Mouse (Mus musculus): ENCODE measurements around the gene Myh10.

Gene Myh10

DNA sequence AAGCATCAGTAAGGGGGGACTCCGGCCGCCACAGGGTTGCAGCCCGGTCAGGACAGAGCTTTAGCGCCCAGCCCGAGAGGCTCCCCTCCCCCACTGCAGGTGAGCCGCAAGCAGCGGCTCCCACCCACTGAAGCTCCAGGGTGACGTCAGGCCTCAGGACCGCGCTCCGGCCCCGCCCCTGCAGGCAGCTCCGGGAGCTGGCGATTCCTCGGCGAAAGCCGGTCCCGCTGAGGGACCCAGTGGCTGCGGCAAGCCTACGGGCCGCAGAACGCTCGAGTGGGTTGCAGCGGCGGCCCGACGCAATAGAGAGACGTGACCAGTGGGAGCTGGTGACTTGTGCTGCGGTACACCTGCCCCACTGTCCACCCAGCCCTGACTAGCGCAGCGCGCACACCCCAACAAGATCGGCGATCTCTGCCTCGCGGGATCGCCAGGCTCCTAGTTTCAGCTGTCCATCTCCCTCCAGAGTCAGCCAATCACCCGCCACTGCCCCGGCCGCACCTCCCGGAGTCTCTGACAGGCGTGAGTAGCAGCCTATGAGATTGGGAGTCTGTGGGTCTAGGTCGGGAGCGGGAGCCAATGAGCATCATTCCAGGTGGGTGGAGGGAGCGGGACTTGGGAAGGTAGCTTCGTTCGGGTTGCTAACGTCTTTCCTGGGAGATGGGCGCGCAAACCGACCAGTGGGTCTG lies at the start of gene Myh10:
Gene Myh10, plus strand, starts transcription at position 239 of the 689 bp plus-strand sequence.
- DNase-seq (ENCODE audit: low read depth, low spot score) = peak; percentile 97

DNA sequence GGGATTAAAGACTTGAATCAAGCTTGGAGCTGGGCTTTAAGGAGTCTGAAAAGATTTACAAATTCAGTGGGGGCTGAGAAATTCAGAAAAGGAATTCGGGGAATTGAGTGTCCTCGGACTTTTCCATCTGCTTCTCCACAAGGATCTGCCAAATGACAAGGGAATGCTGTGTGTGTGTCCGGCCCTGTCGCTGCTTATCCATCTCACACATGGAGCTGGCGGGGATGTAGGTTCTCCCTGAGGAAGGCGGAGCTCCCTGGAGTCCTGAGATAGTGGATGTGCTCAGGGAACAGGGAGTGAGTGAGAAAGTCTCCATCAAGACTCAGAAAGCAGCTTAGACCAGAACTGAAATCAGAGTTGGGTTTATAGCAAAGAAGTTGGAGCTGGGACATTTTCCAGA lies 46.6 kb upstream of the Myh10 start:
- DNase-seq (ENCODE audit: low read depth, low spot score) = no peak

DNA sequence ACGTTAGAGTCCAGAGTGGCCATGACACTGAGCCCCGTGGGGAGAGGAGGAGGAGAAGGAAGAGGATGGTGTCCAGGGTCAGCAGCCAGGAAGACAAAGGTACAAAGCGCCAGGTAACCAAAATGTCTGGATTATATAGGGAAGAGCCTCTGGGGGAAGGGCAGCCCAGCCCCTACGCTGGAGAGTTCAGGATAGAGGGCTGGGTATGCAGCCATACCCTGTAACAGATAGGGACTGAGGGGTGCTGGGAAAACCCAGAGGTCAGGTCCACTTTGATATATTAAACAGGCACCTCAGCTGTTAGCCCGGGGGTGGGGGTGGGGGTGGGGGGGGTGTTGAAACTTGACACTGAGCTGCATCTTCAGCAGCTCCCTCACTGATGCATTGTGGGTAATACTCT lies 43.6 kb upstream of the Myh10 start:
- DNase-seq (ENCODE audit: low read depth, low spot score) = no peak

DNA sequence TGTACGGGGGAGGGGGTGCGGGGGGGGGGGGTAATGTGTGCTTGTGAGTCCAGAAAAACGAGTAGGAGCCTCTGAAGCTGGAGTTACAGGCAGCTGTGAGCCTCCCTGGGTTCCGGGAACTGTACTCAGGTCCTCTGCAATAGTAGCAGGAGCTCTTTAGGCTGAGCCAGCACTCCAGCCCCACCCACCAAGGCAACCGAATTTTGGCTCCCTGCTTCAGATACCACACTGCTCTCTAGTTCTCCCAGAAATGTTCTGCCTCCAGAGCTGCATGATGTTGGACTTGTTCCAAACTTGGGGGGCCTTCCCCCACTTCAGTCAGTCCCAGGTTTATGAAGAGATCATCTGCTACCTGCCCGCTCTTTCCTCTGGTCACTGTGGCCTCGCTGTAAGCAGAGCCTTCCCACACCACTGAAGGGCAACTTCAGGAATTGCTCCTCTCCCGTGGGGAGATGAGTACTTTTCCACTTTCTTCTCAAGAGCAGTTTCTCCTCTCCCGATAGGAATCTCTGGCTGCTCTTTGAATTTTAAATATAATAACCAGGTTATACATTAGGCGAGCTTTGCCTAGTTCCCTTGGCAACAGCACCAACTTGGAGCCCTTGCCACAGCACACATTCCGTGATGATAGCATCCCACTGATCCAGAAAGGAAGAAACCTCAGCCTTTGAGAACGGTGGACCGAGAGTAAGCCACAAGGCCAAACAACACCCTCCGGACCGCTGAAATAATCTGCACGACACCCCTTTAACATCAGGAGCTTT lies 42.8 kb upstream of the Myh10 start:
- no peak for DNase-seq (ENCODE audit: low read depth, low spot score)

DNA sequence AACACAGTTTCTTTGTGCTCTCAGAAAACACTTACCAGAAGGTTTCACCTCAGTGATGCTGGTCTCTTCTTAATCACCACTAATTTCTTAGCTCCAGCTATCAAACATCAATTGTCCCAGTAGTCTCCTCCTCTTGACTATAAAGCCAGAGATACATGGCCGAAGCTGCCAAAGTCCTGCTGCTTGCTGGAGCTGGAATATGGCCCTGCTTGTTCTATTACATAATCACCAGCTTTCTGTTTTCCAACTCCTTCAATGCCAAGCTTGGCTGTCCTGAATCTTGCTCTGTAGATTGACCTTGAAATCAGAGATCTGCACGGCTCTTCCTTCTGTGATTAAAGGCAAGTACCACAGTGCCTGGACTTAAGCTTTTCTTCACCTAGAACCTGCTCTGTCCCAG lies 39.8 kb upstream of the Myh10 start:
- peak; percentile 39 for DNase-seq (ENCODE audit: low read depth, low spot score)

DNA sequence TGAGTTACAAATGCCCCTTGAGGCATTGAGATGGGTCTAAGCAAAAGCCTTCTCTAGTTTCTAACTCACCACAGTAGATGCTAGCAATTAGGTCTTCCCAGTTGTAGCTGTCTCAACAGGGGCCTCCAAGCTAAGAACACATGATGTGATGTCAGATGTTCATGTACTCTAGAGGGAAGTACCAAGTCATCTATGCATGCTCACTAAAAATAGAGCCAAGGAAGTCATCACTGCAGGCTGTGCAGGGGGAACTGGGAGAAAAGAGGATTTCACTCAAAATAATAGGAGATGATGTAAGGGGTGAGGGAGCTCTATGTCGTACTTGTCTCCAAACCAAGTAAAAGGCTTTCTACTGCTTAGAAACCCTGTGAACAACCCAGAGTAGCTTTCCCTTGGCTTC lies 35.8 kb upstream of the Myh10 start:
- DNase-seq (ENCODE audit: low read depth, low spot score) = no peak

DNA sequence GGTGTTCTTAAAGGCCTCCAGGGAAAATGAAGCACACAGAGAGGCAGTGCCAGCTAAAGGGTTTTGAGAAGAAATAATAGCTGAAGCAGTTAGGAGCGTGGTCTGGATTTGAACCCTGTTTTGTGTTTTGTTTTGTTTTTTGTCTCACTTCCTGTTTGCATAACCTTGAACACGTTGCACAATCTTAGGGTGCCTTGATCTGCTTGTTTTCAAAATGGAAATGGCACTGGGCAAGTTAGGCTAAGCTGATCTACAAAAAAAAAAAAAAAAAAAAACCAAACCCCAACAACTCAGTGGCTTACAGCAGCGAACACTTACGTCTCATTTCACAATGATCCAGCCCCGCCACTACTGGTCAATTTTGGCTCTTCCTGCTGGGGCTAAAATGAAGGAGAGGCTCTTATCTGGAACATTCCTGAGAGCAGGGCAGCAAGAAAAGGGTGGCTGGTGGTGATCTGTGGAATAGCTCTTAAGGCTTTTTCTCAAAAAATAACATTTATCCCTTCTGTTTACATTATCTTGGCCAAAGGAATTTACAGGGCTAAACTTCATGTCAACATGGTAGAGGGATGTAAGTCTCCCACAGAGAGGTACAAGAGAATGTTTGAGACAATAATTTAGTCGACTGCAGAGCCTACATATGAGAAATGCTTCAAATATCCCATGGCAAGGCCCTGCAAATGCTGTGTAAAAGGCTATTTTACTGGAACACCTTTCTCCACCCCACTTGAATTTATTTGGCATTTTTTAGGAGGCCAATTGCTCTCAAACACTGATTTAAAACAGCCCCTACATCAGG lies 34.3 kb upstream of the Myh10 start:
- DNase-seq (ENCODE audit: low read depth, low spot score) = no peak

DNA sequence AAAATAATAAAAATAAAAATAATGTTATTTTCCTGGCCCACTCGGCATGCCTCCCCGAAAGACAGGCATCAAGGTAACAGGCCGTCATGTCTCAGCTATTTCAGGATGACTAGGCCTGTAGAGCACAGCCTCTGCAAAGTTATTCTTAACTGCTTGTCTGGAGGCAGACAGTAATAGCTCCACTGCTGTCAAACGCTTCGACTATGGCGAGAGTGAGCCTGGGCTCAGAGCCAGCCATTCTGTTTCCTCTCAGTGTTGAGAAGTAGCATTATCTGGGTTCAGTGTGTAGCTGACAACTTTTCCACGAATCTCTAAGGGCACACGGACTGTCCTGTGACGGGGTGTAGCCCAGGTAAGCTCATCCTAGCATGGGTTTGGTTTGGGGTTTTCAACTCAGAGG lies 33.5 kb upstream of the Myh10 start:
- DNase-seq (ENCODE audit: low read depth, low spot score) = no peak

DNA sequence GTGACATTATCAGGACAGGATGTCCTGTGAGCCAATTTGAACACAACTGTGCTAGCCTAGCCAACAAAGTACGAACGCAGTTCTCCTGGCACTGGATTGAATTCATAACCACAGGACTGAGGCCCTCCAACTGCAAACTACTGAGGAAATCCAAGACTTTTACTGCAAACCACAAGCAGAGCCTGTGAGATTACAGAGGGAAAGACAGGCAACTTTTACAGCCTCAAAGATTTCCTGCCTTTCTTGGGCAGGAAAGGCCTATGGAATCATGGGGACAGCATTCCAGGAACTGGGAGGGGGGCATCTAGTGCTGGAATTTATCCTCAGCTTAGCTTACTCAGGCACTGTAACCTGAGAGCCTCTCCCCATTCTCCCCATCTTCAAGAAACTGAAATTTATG lies 26.0 kb upstream of the Myh10 start:
- no peak for DNase-seq (ENCODE audit: low read depth, low spot score)

DNA sequence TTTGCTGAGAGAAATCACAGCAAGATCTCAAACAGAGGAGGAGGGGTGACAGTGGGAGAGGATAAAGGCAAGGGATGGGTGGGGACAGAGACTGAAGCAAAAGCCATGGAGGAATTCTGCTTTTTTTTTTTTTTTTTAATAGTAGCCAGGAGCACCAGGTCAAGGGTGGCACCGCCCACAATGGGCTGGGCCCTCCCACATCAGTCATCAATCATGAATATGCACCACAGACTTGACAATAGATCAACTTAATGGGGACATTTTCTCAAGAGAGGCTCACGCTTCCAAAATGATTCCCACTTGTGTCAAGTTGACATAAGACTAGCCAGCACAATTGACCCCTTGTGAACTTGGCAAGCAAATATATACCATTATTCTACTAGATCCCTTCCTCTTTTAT lies 25.1 kb upstream of the Myh10 start:
- DNase-seq (ENCODE audit: low read depth, low spot score) = no peak

DNA sequence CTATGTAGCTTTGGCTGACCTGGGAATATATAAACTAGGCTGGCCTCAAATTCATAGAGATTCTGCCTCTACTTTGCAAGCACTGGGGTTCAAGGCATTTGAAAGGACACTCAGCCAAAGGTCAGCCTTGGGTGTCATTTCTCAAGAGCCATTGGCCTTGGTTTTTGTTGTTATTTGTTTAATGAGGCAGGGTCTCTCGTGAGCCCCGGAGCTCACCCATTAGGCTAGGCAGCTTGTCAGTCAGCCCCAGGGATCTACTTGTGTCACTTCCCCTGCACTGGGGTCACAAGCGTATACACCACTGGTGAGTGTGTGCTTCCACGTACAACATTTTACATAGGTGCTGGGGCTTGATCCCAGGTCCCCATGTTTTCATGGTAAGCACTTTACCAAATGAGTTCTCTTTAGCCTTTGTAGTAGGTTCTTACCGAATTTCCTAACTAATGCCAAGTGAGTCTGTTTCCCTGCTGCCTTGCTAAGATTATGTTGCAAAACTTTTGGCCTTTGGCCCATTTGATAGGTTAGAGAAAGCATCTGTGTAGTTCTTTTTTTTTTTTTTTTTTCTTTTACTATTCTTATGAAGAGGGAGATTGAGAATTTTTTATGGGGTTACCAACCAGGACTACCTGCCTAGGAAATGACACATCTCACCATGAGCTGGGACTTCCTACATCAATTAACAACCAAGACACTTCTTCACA lies 18.9 kb upstream of the Myh10 start:
- DNase-seq (ENCODE audit: low read depth, low spot score) = no peak

DNA sequence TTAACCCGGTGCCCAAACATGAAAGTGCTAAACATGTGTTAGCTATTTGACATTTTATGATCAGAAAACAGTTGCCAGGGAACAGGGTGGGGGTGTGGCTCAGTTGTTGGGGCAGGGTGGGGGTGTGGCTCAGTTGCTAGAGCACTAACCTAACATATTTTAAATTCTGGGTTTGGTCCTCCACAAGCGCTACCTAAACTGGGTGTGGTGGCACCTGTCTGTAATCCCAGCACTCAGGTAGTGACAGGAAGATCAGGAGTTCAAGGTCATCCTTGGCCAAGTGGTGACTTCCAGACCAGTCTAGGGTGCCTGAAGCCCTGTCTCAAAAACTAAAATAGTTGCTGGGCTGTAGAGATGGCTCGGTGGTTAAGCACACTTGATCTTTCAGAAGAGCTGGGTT lies 17.3 kb upstream of the Myh10 start:
- no peak for DNase-seq (ENCODE audit: low read depth, low spot score)

DNA sequence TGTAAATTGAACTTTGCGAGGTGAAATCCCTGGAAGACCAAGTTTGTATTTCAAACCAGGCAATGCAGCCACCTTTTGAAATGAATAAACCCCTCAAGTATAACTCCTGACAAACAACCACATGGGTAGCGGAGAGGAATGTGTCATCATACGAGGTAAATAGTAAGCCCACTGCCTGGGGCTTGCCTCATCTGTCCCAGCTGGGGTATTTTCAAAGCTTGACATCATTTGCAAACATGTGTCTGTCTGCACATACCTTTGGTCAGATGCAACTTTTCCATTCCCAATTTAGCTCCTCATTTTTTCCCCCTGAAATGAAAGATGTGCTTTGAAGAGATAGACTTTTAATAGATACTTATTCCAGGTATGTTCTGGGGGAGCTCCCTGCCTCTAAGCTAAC lies 16.7 kb upstream of the Myh10 start:
- no peak for DNase-seq (ENCODE audit: low read depth, low spot score)

DNA sequence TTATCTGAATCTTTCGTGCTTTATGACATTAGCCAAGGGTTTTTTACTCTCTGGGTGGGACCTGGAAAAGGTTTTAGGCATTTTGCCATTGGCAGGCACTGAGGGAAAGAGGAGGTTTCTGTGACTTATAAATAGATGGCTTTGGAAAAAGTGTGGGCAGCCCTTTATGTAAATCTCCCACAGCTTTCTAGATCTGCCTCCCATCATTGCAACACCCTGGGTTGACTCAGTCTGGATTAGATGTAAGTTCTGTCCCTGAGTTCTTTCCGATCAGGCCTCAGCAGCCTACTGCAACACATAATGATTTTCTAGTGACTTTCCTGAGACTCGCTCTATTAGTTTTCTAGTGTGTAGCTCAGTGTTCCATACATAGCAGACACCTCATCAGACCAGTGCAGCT lies 16.1 kb upstream of the Myh10 start:
- DNase-seq (ENCODE audit: low read depth, low spot score) = no peak

DNA sequence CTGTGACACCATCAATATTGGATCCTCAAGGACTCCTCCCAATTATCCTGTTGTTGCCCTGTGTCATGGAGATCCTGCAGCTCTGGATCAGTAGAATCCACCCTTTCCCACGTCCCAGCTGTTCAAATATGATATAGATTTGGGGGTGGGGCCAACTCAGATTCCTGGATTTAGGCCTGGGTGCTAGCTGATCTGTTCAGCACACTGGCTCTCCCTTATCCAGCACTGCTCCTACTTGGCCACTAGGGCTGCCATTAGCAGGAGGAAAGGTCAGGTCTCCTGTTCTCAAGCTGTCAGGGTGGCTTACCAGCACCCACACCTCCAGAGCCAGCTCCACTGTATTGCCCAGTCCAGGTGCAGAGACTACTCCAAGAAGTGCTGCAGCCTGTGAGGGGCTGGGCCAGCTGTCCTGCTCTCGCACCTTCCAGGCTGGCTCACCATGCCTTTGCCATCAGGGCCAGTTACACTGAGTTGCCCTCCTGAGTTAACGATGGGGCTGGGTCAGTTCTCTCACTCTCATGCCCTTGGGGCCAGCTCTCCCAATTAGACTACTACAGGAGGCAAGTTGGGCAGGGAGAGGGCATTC lies 10.0 kb upstream of the Myh10 start:
- DNase-seq (ENCODE audit: low read depth, low spot score) = no peak

DNA sequence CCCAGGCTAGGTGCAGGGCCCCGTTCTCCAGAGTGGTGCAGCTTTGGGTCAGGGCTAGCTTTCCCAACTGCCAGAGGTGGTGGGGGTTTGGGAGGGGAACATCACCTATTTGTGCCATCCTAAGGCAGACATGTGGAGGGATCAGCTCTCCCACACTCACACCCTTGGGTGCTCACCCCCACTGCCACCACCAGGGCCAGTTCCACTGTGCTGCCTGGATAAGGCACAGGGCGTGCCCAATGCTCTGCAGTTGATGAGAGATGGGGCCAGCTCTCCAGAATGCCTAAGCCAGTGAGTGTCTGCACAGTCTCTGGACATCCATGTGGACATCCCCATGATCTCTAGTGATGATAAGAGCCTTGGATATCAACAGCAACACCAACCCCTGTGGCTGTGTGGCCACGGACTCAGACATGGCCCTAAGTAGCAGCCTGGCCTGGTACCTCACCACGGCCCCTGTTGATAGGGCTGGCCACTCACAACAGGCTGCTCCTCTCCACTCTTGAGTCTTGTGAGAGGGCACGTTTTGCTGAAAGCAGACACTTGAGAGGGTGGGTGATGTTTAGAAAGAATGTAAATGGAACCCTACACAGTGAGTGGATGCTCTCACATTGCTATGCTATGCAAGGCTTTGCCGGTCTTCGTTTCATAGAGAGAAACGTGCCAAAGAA lies 9.1 kb upstream of the Myh10 start:
- no peak for DNase-seq (ENCODE audit: low read depth, low spot score)

DNA sequence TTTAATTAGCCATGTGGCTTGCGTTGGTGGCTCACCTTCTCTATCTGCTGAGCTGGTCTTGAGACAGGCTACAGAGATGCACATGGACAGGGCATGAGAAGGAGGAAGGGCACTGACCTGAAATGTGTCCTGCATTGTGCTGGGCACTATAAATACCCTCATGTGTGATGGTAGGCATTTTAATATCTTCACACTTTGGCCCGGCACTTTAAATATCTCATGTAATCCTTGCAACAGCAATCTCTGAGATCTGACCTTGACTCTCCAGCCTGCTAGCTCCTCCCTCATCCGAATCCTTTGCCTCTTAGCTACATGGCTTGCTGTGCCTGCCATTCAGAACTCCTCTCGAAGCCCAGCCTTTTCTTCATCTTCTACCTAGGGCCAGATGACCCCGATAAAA lies 5.4 kb upstream of the Myh10 start:
- no peak for DNase-seq (ENCODE audit: low read depth, low spot score)

DNA sequence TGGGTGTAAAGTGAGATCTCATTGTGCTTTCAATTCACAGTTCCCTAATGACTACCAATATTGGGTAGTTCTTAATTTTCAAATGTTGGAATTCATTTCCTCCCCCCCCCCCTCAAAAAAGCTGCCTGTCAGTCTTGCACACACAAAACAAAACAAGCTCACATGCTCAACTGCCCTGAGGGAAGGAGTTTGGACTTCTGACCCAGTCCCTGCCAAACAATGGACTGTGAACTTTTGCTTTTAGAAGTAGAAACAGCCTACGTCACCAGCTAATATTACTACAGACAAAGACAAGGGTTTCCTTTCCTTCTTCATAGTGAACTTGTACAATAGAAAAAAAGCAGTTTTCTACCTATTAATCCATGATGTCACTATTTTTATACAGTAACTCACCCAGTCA lies 2.1 kb upstream of the Myh10 start:
- no peak for DNase-seq (ENCODE audit: low read depth, low spot score)

DNA sequence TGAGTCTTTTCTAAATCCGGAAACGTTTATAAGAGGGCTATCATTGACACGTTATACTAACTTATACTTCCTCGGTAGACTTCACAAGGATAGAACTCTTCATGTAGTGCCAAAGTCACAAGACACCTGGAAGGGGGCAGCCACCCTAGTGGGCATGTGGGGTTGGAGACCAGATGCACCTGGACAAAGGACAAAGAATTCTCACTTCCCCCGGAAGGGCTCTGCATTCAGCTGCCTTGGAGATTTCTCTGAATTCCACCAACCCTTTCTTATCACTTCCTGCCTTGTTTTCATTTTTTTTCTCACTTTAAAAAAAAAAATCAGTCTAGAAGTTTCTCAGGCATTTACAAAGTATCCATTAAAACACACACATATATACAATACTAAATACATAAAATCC lies 894 bp upstream of the Myh10 start:
- no peak for DNase-seq (ENCODE audit: low read depth, low spot score)

DNA sequence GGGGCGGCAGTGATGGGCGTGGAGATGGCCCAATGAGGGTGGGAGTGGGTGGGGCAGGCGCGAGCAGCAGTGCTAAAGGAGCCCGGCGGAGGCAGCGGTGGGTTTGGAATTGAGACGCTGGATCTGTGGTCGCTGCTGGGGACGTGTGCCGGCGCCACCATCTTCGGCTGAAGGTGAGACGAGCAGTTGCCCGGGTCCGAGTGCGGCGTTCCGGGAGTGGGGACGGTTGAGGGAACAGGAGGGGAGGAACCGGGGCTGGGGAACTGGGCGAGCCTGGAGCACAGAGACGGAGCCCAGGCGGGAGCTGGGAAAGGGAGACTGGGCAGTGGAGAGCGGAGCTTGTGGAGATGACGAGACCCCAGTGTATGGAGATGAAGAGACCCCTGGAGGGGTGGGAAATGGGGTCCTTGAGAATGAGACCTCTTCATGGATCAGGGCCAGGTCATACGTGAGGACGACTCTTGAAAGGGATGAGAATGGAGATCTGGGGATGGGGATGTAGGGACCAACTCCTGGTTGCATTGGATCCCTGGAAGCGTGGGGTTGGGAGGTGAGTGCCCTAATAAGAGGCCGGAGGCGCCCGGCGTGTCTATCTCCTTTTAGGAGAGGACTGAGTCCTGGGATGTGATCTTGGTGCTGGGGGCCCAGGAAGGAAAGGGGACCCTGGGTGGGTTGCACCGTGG lies 792 bp downstream of the Myh10 start:
- DNase-seq (ENCODE audit: low read depth, low spot score) = no peak

Measured in skeletal muscle tissue, adult 2 months (tissue).